Mouse (Mus musculus): Measurements from ENCODE around the gene Elovl2. TPM values are rescaled to one million over a fixed set of nuclear protein-coding genes. Genes with fewer than 3 reads are reported as not detected.
"Not testable (repeated sequence)": the region's sequence is repeated elsewhere in the genome, so short reads cannot be mapped to it uniquely, and the experiment has no call there.

The Elovl2 gene
- polyA plus RNA-seq, 1 experiment from 2014 or later = 6.3 TPM

- no peak overlapping the region for H3K27ac ChIP-seq (ENCODE audit: low read length)
- ATAC-seq = peak; percentile 33; the same call in 1 of the 2 replicates
- no peaks in the 10 kb centered on the region for H3K27me3 ChIP-seq (replicated peaks; ENCODE audit: control insufficient read depth, insufficient read depth, low read length)
- peak overlapping the region; percentile 65 for H3K9ac ChIP-seq (ENCODE audit: low read depth, low read length)
- H3K36me3 ChIP-seq (ENCODE audit: control insufficient read depth, insufficient read depth, low read length) = no peaks in the 10 kb centered on the region
- H3K4me1 ChIP-seq (ENCODE audit: control insufficient read depth, insufficient read depth, low read length) = 0 out of 2 replicates have a peak, but pooled peaks cover 4% of the 10 kb centered on the region
- peak overlapping the region; percentile 63 for H3K4me3 ChIP-seq (ENCODE audit: low read length)
- peak overlapping the region; percentile 81 for H3K4me2 ChIP-seq (ENCODE audit: low read depth, low read length)
- no peaks in the 10 kb centered on the region for H3K9me3 ChIP-seq (ENCODE audit: control insufficient read depth, low read length)
- 3% methylated on average over 20 of the region's 39 CpGs for WGBS
These were observed 410 bp downstream of the Elovl2 start for GRCm38 (mm10) chr13:41219687-41220303.

- 0 out of 2 replicates have a peak, but pooled peaks cover 4% of the 10 kb centered on the region for H3K4me1 ChIP-seq (ENCODE audit: control insufficient read depth, insufficient read depth, low read length)
- no peak overlapping the region for H3K27ac ChIP-seq (ENCODE audit: low read length)
- no peaks in the 10 kb centered on the region for H3K9me3 ChIP-seq (ENCODE audit: control insufficient read depth, low read length)
- no peak for ATAC-seq
- no peaks in the 10 kb centered on the region for H3K36me3 ChIP-seq (ENCODE audit: control insufficient read depth, insufficient read depth, low read length)
- no peak overlapping the region for H3K4me3 ChIP-seq (ENCODE audit: low read length)
- H3K9ac ChIP-seq (ENCODE audit: low read depth, low read length) = no peak overlapping the region
- H3K27me3 ChIP-seq (replicated peaks; ENCODE audit: control insufficient read depth, insufficient read depth, low read length) = no peaks in the 10 kb centered on the region
- WGBS = 32% methylated on average over 1 of the region's 1 CpGs
- H3K4me2 ChIP-seq (ENCODE audit: low read depth, low read length) = no peak overlapping the region
These were observed 1.1 kb downstream of the Elovl2 start for GRCm38 (mm10) chr13:41219056-41219455.

- H3K9me3 ChIP-seq (ENCODE audit: control insufficient read depth, low read length) = no peaks in the 10 kb centered on the region
- 75% methylated on average over 3 of the region's 3 CpGs for WGBS
- no peaks in the 10 kb centered on the region for H3K36me3 ChIP-seq (ENCODE audit: control insufficient read depth, insufficient read depth, low read length)
- H3K4me1 ChIP-seq (ENCODE audit: control insufficient read depth, insufficient read depth, low read length) = peaks cover 15% of the 10 kb centered on the region
- H3K27ac ChIP-seq (ENCODE audit: low read length) = no peak overlapping the region
- no peaks in the 10 kb centered on the region for H3K27me3 ChIP-seq (replicated peaks; ENCODE audit: control insufficient read depth, insufficient read depth, low read length)
- H3K4me3 ChIP-seq (ENCODE audit: low read length) = no peak overlapping the region
- no peak overlapping the region for H3K9ac ChIP-seq (ENCODE audit: low read depth, low read length)
- no peak overlapping the region for H3K4me2 ChIP-seq (ENCODE audit: low read depth, low read length)
- ATAC-seq = no peak
These were observed 4.0 kb downstream of the Elovl2 start for GRCm38 (mm10) chr13:41216236-41216635.

- no peaks in the 10 kb centered on the region for H3K27me3 ChIP-seq (replicated peaks; ENCODE audit: control insufficient read depth, insufficient read depth, low read length)
- no peak overlapping the region for H3K4me2 ChIP-seq (ENCODE audit: low read depth, low read length)
- H3K9me3 ChIP-seq (ENCODE audit: control insufficient read depth, low read length) = no peaks in the 10 kb centered on the region
- H3K4me3 ChIP-seq (ENCODE audit: low read length) = no peak overlapping the region
- H3K36me3 ChIP-seq (ENCODE audit: control insufficient read depth, insufficient read depth, low read length) = no peaks in the 10 kb centered on the region
- H3K4me1 ChIP-seq (ENCODE audit: control insufficient read depth, insufficient read depth, low read length) = peaks cover 15% of the 10 kb centered on the region
- H3K9ac ChIP-seq (ENCODE audit: low read depth, low read length) = no peak overlapping the region
- ATAC-seq = no peak
- no peak overlapping the region for H3K27ac ChIP-seq (ENCODE audit: low read length)
- 72% methylated on average over 6 of the region's 6 CpGs for WGBS
These were observed 4.5 kb downstream of the Elovl2 start for GRCm38 (mm10) chr13:41215669-41216068.

GRCm38 (mm10) chr13:41212558-41213322 is 7.5 kb downstream of the Elovl2 start:
- no peak overlapping the region for H3K4me3 ChIP-seq (ENCODE audit: low read length)
- H3K9ac ChIP-seq (ENCODE audit: low read depth, low read length) = no peak overlapping the region
- H3K4me2 ChIP-seq (ENCODE audit: low read depth, low read length) = no peak overlapping the region
- no peaks in the 10 kb centered on the region for H3K36me3 ChIP-seq (ENCODE audit: control insufficient read depth, insufficient read depth, low read length)
- WGBS = 54% methylated on average over 6 of the region's 6 CpGs
- no peaks in the 10 kb centered on the region for H3K9me3 ChIP-seq (ENCODE audit: control insufficient read depth, low read length)
- H3K27ac ChIP-seq (ENCODE audit: low read length) = peak overlapping the region; percentile 17; the same call in 1 of the 2 replicates
- H3K27me3 ChIP-seq (replicated peaks; ENCODE audit: control insufficient read depth, insufficient read depth, low read length) = no peaks in the 10 kb centered on the region
- no peak for ATAC-seq
- peaks cover 11% of the 10 kb centered on the region for H3K4me1 ChIP-seq (ENCODE audit: control insufficient read depth, insufficient read depth, low read length)

- Histone ChIP-seq H3K9me3 (ENCODE audit: control insufficient read depth, low read length) (no peaks in the 10 kb centered on the region), H3K4me3 (ENCODE audit: low read length) (no peak overlapping the region), H3K4me2 (ENCODE audit: low read depth, low read length) (no peak overlapping the region), H3K27me3 (replicated peaks; ENCODE audit: control insufficient read depth, insufficient read depth, low read length) (no peaks in the 10 kb centered on the region), H3K27ac (ENCODE audit: low read length) (no peak overlapping the region), H3K9ac (ENCODE audit: low read depth, low read length) (no peak overlapping the region), H3K36me3 (ENCODE audit: control insufficient read depth, insufficient read depth, low read length) (no peaks in the 10 kb centered on the region), H3K4me1 (ENCODE audit: control insufficient read depth, insufficient read depth, low read length) (peaks cover 11% of the 10 kb centered on the region)
- ATAC-seq = peak; percentile 77
- WGBS = 63% methylated on average over 4 of the region's 4 CpGs
These were observed 8.9 kb downstream of the Elovl2 start for GRCm38 (mm10) chr13:41211276-41211675.

GRCm38 (mm10) chr13:41206241-41206640 is 14.0 kb downstream of the Elovl2 start:
- ATAC-seq = no peak
- no peaks in the 10 kb centered on the region for H3K27me3 ChIP-seq (replicated peaks; ENCODE audit: control insufficient read depth, insufficient read depth, low read length)
- WGBS = 88% methylated on average over 5 of the region's 5 CpGs

GRCm38 (mm10) chr13:41205568-41205967 is 14.6 kb downstream of the Elovl2 start:
- not testable (repeated sequence) for H3K4me3 ChIP-seq (ENCODE audit: low read length); H3K27ac ChIP-seq (ENCODE audit: low read length); H3K9me3 ChIP-seq (ENCODE audit: control insufficient read depth, low read length); H3K27me3 ChIP-seq (replicated peaks; ENCODE audit: control insufficient read depth, insufficient read depth, low read length); ATAC-seq; H3K36me3 ChIP-seq (ENCODE audit: control insufficient read depth, insufficient read depth, low read length); H3K9ac ChIP-seq (ENCODE audit: low read depth, low read length); H3K4me1 ChIP-seq (ENCODE audit: control insufficient read depth, insufficient read depth, low read length); H3K4me2 ChIP-seq (ENCODE audit: low read depth, low read length)

More at GRCm38 (mm10) chr13:41206241-41206640, 14.0 kb downstream of the Elovl2 start:
- no peak overlapping the region for H3K4me2 ChIP-seq (ENCODE audit: low read depth, low read length)
- no peaks in the 10 kb centered on the region for H3K36me3 ChIP-seq (ENCODE audit: control insufficient read depth, insufficient read depth, low read length)
- no peaks in the 10 kb centered on the region for H3K4me1 ChIP-seq (ENCODE audit: control insufficient read depth, insufficient read depth, low read length)
- H3K27ac ChIP-seq (ENCODE audit: low read length) = no peak overlapping the region
- H3K9ac ChIP-seq (ENCODE audit: low read depth, low read length) = no peak overlapping the region
- H3K9me3 ChIP-seq (ENCODE audit: control insufficient read depth, low read length) = no peaks in the 10 kb centered on the region
- no peak overlapping the region for H3K4me3 ChIP-seq (ENCODE audit: low read length)

- H3K27me3 ChIP-seq (replicated peaks; ENCODE audit: control insufficient read depth, insufficient read depth, low read length) = no peaks in the 10 kb centered on the region
- no peak overlapping the region for H3K4me3 ChIP-seq (ENCODE audit: low read length)
- ATAC-seq = no peak
- no peak overlapping the region for H3K27ac ChIP-seq (ENCODE audit: low read length)
- no peaks in the 10 kb centered on the region for H3K4me1 ChIP-seq (ENCODE audit: control insufficient read depth, insufficient read depth, low read length)
- H3K9me3 ChIP-seq (ENCODE audit: control insufficient read depth, low read length) = no peaks in the 10 kb centered on the region
- WGBS = 79% methylated on average over 9 of the region's 9 CpGs
- no peaks in the 10 kb centered on the region for H3K36me3 ChIP-seq (ENCODE audit: control insufficient read depth, insufficient read depth, low read length)
- H3K9ac ChIP-seq (ENCODE audit: low read depth, low read length) = no peak overlapping the region
- no peak overlapping the region for H3K4me2 ChIP-seq (ENCODE audit: low read depth, low read length)
These were observed 16.5 kb downstream of the Elovl2 start for GRCm38 (mm10) chr13:41203691-41204090.
